Mouse (Mus musculus) neutrophil, adult 5-6 weeks (primary cell): ENCODE data around the gene Elf1. TPM values are rescaled to one million over a fixed set of nuclear protein-coding genes. Genes with fewer than 3 reads are reported as not detected.
A peak's percentile ranks its signal among the peaks of the same experiment; 100 is the strongest.

Experiments
- ATAC-seq: fragments of 151-379, 151-347 bp; 2 replicates; pipeline ENCODE4 v1.8.0; 2017; ENCODE audit warnings: mild to moderate bottlenecking, moderate TSS enrichment; ENCODE audit not compliant: insufficient number of reproducible peaks, poor library complexity, low FRiP score, severe bottlenecking; ENCODE audit errors: extremely low read depth
- total RNA-seq: library from RNA; stranded (forward); fragments of 200-1000 nt; gene quantifications from 2 replicates; pipeline ENCODE4 v1.2.3, GENCODE M21; 2017

Gene Elf1
- total RNA-seq, 1 experiment from 2014 or later = 249 TPM

DNA sequence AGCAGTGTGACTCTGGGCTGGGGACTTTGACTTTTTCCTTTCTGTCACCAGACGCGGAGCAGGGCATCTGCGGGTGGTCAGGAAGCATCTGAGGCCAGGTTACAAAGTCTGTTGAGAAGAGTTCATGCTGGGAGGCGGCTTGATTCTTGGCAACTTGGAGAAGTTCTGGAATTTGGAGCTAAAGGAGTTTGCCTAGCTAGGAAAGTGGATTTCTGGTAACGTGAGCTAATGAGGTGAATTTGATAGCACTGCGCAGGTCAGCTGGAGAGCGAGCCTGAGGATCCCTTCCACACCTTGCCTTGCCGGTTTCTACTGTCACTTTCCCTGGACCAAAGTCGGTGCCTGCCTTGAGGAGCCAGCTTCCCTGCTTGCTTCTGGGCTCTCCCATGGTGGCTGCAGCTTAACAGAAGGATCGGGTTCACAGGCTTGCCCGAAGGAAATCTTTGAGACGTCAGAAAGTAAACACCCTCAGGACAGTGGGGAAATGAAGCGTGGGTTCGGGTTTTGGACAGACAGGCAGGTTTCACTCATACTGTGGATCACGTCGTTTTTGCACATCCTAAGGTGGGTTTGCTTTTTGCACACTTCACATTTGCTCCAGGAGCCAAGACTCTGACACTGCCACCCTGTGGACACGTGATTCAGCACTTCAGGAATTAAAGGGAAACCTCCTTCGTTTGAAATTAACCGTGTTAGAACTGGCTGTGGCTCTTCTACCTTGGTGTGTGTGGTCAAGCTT lies 6.2 kb downstream of the Elf1 start:
- ATAC-seq = no peak

DNA sequence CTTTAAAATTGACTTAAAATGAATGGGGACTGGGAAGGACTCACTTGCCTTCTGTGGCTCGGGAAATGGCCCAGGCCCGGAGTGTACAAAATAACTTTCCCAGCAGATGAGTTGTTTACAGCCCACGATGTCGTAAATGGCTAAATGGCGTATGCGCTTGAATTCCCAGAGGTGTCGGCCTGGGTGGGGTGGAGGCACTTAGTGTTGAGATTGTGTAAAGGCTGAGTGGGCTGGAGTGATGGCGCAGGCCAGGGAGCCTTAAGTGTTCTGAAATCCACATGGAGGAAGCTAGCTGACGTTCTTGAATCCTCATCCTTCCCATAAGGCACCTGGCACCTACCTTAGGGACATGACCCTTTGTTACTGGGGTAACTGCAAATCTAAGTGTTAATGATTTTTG lies 7.5 kb downstream of the Elf1 start:
- no peak for ATAC-seq

- ATAC-seq = no peak
These were observed 8.2 kb downstream of the Elf1 start for GRCm38 (mm10) chr14:79489150-79489549.

DNA sequence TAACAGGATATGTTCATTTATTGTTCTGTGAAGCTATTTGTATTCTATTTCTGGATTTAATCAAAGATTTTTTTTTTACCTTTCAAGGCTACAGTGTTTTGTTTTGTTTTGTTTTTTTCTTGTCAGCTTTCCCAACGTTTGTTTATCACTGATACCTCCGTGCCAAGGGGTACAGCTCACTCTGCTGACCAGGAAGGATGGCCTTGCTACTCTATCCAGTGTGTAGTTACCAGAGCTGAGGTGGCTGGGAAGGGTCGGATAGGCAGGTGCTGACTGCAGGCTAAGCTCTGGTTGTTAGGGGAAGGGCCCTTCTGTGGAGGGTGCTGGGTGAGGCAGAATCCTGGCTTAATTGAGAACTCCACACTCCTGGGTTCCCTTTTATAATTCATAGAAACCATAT lies 9.3 kb downstream of the Elf1 start:
- no peak for ATAC-seq

DNA sequence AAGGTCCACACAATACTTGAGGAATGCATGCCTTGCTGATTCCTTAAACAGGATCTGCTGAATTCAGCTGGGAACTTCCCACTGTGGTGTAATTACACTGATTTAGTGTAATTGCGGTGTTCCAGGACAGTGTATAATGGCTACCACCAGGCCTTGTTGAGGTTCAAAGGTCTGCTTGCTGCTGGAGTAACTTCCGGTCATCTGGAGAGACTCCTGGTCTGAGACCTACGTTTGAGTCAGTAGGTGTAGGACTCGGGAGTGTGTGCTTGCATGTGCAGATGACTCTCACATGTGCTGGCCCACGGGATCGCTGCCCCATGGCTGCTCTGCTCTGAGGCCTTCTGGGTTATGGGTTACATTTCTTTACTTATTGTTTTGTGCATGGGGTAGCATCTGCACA lies 13.4 kb downstream of the Elf1 start:
- no peak for ATAC-seq

GRCm38 (mm10) chr14:79499326-79499725 lies 18.3 kb downstream of the Elf1 start:
- ATAC-seq = no peak

GRCm38 (mm10) chr14:79500756-79501155 lies 19.8 kb downstream of the Elf1 start:
- ATAC-seq = no peak

- ATAC-seq = no peak
These were observed 22.5 kb downstream of the Elf1 start for GRCm38 (mm10) chr14:79503371-79504075.

DNA sequence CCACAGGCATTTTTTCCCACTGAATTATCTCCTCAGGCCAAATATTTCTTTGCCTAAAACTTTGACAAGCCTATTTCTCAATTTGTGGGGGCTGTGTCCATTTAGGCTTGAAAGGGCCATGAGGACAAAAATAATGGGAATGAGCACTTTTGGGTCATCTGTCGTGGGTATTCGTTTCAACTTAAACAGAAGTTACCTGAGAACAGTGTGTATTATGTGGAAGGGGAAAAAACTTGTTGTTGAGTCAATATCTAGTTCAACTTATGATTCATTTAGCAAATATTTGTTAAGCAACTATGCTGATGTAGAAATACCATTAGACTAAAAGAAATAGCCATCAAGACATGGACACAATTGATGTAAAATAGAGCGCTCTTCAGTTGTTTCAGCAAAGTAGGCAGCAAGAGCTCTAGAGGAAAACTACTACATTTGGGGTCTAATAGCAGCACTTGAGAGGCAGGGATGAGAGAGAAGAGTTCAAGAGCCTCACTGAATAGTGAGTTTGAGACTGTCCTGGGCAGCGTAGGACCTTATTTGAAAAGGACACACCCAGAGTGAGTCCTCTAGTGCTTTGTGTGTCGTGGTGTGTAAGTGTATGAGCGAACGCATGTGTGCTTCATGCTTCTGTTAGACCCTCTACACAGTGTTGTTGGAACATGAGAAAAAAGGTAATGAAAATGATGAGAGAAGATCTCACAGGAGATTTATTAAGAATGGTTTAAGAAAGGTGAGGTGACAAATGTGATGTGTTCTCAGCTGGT lies 23.4 kb downstream of the Elf1 start:
- ATAC-seq = no peak

DNA sequence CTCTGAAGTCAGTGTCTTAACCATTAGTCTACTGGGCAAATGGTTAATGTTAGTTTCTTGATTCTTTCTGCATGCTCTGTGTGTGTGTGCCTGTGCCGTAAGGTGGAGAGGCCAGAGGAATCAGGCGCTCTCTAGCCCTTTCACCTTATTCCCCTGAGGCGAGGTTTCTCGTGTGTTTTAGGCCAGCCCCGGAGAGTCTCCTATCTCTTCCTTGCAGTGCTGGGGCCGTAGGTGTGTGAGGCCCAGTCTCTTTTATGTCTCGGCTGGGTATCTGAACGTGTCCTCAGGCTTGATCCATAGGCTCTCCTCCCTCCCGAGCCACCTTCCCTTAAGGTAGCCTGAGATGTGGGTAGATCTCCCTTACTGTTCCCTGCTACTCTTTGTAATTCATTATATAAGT lies 25.2 kb downstream of the Elf1 start:
- ATAC-seq = no peak

DNA sequence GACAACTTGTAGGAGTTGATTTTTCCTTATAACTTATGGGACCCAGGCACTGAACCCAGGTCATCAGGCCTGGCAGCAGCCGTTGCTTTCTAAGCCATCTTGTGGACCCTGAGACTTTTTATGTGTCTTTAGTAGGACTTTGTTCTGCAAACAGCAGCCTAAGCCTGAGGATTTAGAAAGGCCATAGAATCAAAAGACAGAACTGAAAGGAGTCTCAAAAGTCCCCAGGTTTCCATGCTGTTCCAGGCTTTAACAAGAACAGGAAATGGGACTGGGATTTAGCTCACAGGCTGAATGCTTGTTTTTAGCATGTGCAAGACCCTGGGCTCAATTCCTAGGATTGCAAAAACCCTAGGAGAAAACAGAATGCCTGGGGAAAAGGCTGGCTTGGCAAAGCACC lies 26.9 kb downstream of the Elf1 start:
- ATAC-seq = no peak

GRCm38 (mm10) chr14:79508662-79509305 lies 27.8 kb downstream of the Elf1 start:
- no peak for ATAC-seq

DNA sequence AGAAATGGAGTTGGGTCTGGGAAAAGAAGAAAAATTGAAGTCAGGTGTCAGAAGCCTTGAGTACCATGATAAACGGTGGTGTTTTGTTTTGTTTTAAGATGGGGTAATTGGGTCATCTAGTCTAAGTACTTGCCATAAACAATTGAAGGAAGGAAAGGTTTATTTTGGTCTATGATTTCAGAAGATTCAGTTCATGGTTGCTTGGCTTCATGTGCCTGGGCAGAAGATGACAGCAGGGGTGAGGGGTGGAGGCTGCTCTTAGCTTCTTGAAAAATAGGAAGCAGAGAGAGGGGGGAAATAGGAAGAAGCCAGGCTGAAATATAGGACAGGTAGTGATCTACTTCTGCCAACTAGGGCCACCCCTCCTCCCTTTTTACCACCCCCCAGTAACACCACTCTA lies 30.5 kb downstream of the Elf1 start:
- ATAC-seq = no peak

DNA sequence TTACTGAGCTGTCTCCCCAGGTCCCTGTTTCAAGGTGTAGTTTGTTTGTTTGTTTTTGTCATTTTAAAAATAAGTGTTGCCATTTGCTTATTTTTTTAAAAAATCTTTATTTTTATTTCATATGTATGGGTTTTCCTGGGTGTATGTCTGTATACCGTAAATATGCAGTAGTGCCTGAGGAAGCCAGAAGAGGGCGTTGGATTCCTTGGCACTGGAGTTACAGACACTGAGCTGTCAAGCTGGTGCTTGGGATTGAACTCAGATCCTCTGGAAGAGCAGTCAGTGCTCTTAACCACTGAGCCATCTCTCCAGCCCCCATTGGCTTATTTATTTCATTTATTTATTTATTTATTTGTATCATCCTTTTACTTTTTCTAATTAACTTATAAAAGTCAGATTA lies 33.0 kb downstream of the Elf1 start:
- ATAC-seq = no peak

GRCm38 (mm10) chr14:79515100-79515499 lies 34.1 kb downstream of the Elf1 start:
- ATAC-seq = no peak

- peak; percentile 95 for ATAC-seq
These were observed 34.7 kb downstream of the Elf1 start for GRCm38 (mm10) chr14:79515511-79516242.

GRCm38 (mm10) chr14:79516243-79516610 lies 35.2 kb downstream of the Elf1 start:
- ATAC-seq = no peak

DNA sequence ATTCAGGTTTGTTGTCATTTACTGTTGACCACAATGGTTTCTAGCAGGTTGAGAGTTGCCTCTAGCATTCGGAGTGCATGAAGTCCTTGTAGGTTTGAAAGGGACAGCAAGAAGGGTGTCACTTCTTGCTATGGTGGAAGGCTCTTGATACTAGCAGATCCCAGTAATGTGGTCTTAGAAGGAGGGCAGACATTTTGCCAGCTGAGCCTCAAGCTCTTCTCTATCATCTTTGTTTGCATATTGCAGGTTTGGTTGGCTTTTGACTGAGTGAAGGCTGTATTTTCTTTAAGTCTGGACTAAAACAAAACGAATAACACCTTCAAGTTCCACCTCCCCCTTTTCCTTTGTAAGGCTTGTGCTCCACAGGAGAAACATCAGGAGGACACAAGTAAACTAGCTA lies 35.8 kb downstream of the Elf1 start:
- no peak for ATAC-seq

GRCm38 (mm10) chr14:79517185-79517740 lies 36.3 kb downstream of the Elf1 start:
- no peak for ATAC-seq
